Mouse (Mus musculus) midbrain, postnatal 0 days (tissue): Measurements from ENCODE around the gene Hc. TPM values are rescaled to one million over a fixed set of nuclear protein-coding genes. Genes with fewer than 3 reads are reported as not detected.

Experiments used
- ATAC-seq: fragments of 200-750 bp; cut with Nextera tagmentation; 2 replicates; pipeline ENCODE4 v1.8.0; 2017; ENCODE audit warnings: moderate number of reproducible peaks, mild to moderate bottlenecking, moderate TSS enrichment, moderate library complexity; ENCODE audit not compliant: low FRiP score
- DNase-seq: peaks from one replicate; pipeline ENCODE4 v3.0.0-alpha.2; 2015; ENCODE audit warnings: low spot score
- H3K27ac ChIP-seq: fragments of 300-500 bp; sonication (generic); 2 replicates; pipeline ENCODE4 v1.5.1; 2014; ENCODE audit warnings: low read depth, mild to moderate bottlenecking, low read length, mixed read lengths
- H3K27me3 ChIP-seq: fragments of 300-500 bp; sonication (generic); 2 replicates; pipeline ENCODE4 v1.6.1; 2014; ENCODE audit warnings: low read length, control low read depth, mixed read lengths; ENCODE audit not compliant: insufficient read depth
- H3K36me3 ChIP-seq: fragments of 300-500 bp; sonication (generic); 2 replicates; pipeline ENCODE4 v1.6.1; 2014; ENCODE audit warnings: low read length, control low read depth, mixed read lengths; ENCODE audit not compliant: insufficient read depth
- H3K4me1 ChIP-seq: fragments of 300-500 bp; sonication (generic); 2 replicates; pipeline ENCODE4 v1.6.1; 2014; ENCODE audit warnings: mild to moderate bottlenecking, control low read depth, antibody characterized with exemption, low read length, mixed read lengths; ENCODE audit not compliant: insufficient read depth
- H3K4me2 ChIP-seq: fragments of 300-500 bp; sonication (generic); 2 replicates; pipeline ENCODE4 v1.6.1; 2014; ENCODE audit warnings: low read depth, mild to moderate bottlenecking, low read length, mixed read lengths; ENCODE audit not compliant: poor library complexity, severe bottlenecking
- H3K4me3 ChIP-seq: fragments of 300-500 bp; sonication (generic); 2 replicates; pipeline ENCODE4 v1.5.1; 2014; ENCODE audit warnings: low read depth, mild to moderate bottlenecking, low read length, moderate library complexity
- H3K9ac ChIP-seq: fragments of 300-500 bp; sonication (generic); replicated peaks from 2 replicates; pipeline ENCODE4 v1.6.1; 2014; ENCODE audit warnings: mild to moderate bottlenecking, low read length, moderate library complexity, mixed read lengths; ENCODE audit not compliant: poor library complexity, severe bottlenecking
- H3K9me3 ChIP-seq: fragments of 300-500 bp; sonication (generic); 2 replicates; pipeline ENCODE4 v1.6.1; 2016; ENCODE audit warnings: low read length, control low read depth
- CTCF ChIP-seq: IDR thresholded peaks from 2 replicates; pipeline ENCODE4 v1.5.1; 2016; ENCODE audit warnings: antibody characterized with exemption, mild to moderate bottlenecking
- WGBS: fragments of 180-500 bp; shearing (Covaris S2); extraction: QIAGEN DNeasy Blood & Tissue Kit; methylation state at CpG from one replicate; pipeline ENCODE4 v1.1.7; 2014; 5-methylcytosine and 5-hydroxymethylcytosine counted together
- polyA plus RNA-seq: library from polyadenylated mRNA; unstranded; fragments of >200 nt; fragmentation: Nextera tagmentation; extraction: Ambion mirVana; gene quantifications from 2 replicates; pipeline ENCODE4 v1.2.1, GENCODE M21; 2015
- total RNA-seq: library from RNA; depleted of rRNA; stranded (reverse); fragments of >200 nt; gene quantifications from 2 replicates; pipeline ENCODE4 v1.2.3, GENCODE M21; 2014

Gene Hc
- total and polyA plus RNA-seq, 2 experiments from 2014 or later = 0.31 TPM; not detected in 1

- 7% methylated on average over 9 of the region's 9 CpGs for WGBS
- Histone ChIP-seq H3K9ac (0 out of 2 replicates have a peak overlapping the region, but pooled peaks have one; percentile 1), H3K27me3 (no peaks in the 10 kb centered on the region), H3K4me1 (peaks cover 10% of the 10 kb centered on the region; the same call in 1 of the 2 replicates), H3K4me2 (peak overlapping the region; percentile 20; the same call in 1 of the 2 replicates), H3K9me3 (no peaks in the 10 kb centered on the region), H3K4me3 (no peak overlapping the region), H3K36me3 (no peaks in the 10 kb centered on the region), H3K27ac (peak overlapping the region; percentile 65)
- no peak for TF ChIP-seq CTCF
- ATAC-seq (peak; percentile 83), DNase-seq (peak; percentile 95)
These were observed 68.2 kb downstream of the Hc start for GRCm38 (mm10) chr2:34992729-34993695.

DNA sequence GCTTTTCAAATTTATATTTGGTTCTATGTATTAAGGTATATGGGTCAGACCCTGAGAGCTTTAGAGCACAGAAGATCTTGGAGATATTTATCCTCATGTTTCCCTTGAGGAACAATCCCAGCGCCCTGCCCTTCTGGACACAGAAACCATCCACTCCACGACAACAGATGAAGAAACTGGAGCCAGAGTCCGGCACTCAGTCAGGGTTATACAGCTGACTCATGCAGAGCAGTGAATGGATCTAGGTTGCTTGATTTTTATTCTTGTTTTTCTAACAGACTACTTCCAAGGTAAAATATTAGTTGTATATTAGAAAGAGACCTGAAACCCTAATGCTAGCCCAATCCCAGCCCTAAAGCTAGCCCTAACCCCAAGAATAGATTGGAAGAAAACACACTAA lies 69.3 kb downstream of the Hc start:
- no peaks in the 10 kb centered on the region for H3K9me3 ChIP-seq
- H3K27me3 ChIP-seq = no peaks in the 10 kb centered on the region
- H3K4me1 ChIP-seq = peaks cover 10% of the 10 kb centered on the region; the same call in 1 of the 2 replicates
- TF ChIP-seq CTCF = no peak
- H3K4me2 ChIP-seq = no peak overlapping the region
- H3K27ac ChIP-seq = no peak overlapping the region
- no peaks in the 10 kb centered on the region for H3K36me3 ChIP-seq
- WGBS = 81% methylated on average over 3 of the region's 3 CpGs
- no peak for ATAC-seq
- H3K9ac ChIP-seq = no peak overlapping the region
- H3K4me3 ChIP-seq = no peak overlapping the region
- no peak for DNase-seq

DNA sequence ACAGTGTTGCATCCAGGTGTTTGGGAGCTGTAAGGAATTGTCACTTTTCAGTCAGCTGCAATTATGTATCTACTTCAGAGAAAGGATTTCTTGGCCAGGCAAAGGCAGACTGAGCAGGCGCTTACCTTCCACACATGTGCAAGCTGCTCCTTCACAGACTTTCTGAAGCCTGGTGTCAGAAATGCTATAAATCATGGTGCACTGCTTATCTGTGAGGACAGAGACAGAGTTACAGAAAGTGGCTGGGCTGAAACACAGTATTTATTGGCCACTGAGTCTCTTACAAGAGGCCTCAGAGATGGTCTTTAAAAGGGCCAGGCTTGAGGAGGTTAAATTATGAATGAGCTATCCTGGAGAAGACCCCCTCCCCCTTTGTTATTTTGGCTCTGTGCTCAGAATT lies 71.5 kb downstream of the Hc start:
- Histone ChIP-seq H3K9me3 (no peaks in the 10 kb centered on the region), H3K36me3 (no peaks in the 10 kb centered on the region), H3K27ac (no peak overlapping the region), H3K4me1 (peaks cover 10% of the 10 kb centered on the region; the same call in 1 of the 2 replicates), H3K9ac (no peak overlapping the region), H3K4me2 (no peak overlapping the region), H3K27me3 (no peaks in the 10 kb centered on the region), H3K4me3 (no peak overlapping the region)
- ATAC-seq (no peak), DNase-seq (no peak)
- WGBS = 84% methylated on average over 1 of the region's 1 CpGs
- TF ChIP-seq CTCF = no peak

DNA sequence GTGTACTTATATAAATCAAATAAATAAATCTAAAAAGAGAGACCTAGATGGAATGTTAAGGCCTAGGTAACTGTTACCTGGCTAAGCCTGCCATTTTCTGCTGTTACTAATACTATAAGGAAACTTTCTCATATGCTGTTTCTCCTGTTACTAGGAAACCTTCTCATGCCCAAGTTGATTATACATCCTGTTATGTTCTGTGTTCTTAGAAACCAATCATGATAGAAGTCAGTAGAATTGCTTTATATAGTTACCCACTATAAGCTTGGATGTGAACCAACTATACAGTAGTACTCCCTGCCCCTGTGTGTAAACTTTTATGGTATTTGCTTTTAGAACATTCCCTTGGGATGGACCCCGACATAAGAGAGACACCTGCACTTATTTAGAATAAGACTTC lies 73.6 kb downstream of the Hc start:
- DNase-seq (no peak), ATAC-seq (no peak)
- H3K27ac ChIP-seq = no peak overlapping the region
- TF ChIP-seq CTCF = no peak
- H3K4me2 ChIP-seq = no peak overlapping the region
- H3K4me1 ChIP-seq = 0 out of 2 replicates have a peak, but pooled peaks cover under 1% of the 10 kb centered on the region
- no peaks in the 10 kb centered on the region for H3K9me3 ChIP-seq
- no peak overlapping the region for H3K9ac ChIP-seq
- no peaks in the 10 kb centered on the region for H3K36me3 ChIP-seq
- H3K4me3 ChIP-seq = no peak overlapping the region
- H3K27me3 ChIP-seq = no peaks in the 10 kb centered on the region
- WGBS = 88% methylated on average over 1 of the region's 1 CpGs

DNA sequence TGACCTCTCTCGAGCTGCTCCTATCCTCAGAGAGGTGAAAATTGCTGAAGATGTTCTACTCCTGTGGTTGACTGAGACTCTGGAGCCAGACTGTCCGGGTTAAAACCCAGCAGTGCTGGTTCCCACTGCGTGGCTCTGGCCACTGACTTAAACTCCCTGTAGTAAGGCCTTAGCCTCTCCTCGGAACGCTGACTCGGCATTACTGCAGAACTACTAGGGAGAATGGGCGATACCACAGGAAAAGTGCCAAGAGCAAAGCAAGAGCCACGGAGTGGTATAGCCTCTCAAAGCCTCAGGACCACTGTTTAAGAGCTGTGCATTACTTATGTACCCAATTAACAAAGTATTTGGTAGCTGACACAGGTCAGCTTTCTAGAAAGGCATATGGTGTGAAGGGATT lies 76.4 kb downstream of the Hc start:
- H3K27me3 ChIP-seq = no peaks in the 10 kb centered on the region
- WGBS = 81% methylated on average over 8 of the region's 8 CpGs

More for the DNA sequence above, 76.4 kb downstream of the Hc start:
- Histone ChIP-seq H3K9me3 (no peaks in the 10 kb centered on the region), H3K4me1 (0 out of 2 replicates have a peak, but pooled peaks cover 7% of the 10 kb centered on the region), H3K9ac (no peak overlapping the region), H3K4me2 (no peak overlapping the region), H3K4me3 (no peak overlapping the region), H3K36me3 (no peaks in the 10 kb centered on the region), H3K27ac (no peak overlapping the region)
- ATAC-seq (no peak), DNase-seq (no peak)
- TF ChIP-seq CTCF = no peak
